Comparison of ENCODE assay signal across 17 mouse cellular contexts in genomic region chr16:28127006-28127405, GRCm38 (mm10).
A peak's percentile ranks its signal among the peaks of the same experiment; 100 is the strongest.
DNase-seq lines count a peak whose midpoint lies in the region; ATAC-seq and TF ChIP-seq lines count a peak whose summit lies in the region.
"Had no signal": no experiment of that assay in that cellular context is flagged by ENCODE, and none has a peak within 500 bp of the region (broad histone marks: within the 10 kb centered on the region; RNA-seq: fewer than 3 reads in every experiment).

No protein-coding gene starts in this region.

- no peaks in the 10 kb centered on the region for H3K9me3 ChIP-seq in hindbrain, postnatal 0 days (ENCODE audit: low read length)
- no peaks in the 10 kb centered on the region for H3K9me3 ChIP-seq in hindbrain, embryonic 16.5 days (ENCODE audit: control insufficient read depth, low read length)
- H3K9me3 ChIP-seq in midbrain, postnatal 0 days (ENCODE audit: low read length): no peaks in the 10 kb centered on the region
- H3K9me3 ChIP-seq in midbrain, embryonic 16.5 days (replicated peaks; ENCODE audit: control insufficient read depth, low read length, poor library complexity, severe bottlenecking): no peaks in the 10 kb centered on the region
- H3K9me3 ChIP-seq: embryonic facial prominence, embryonic 10.5 days; embryonic facial prominence, embryonic 12.5 days; forebrain, embryonic 13.5 days; forebrain, embryonic 15.5 days had no signal

- no peaks in the 10 kb centered on the region for H3K27me3 ChIP-seq in hindbrain, postnatal 0 days (ENCODE audit: insufficient read depth, low read length)
- H3K27me3 ChIP-seq in hindbrain, embryonic 16.5 days (replicated peaks; ENCODE audit: control insufficient read depth, insufficient read depth, low read length): no peaks in the 10 kb centered on the region
- H3K27me3 ChIP-seq in midbrain, postnatal 0 days (ENCODE audit: insufficient read depth, low read length): no peaks in the 10 kb centered on the region
- no peaks in the 10 kb centered on the region for H3K27me3 ChIP-seq in midbrain, embryonic 16.5 days (ENCODE audit: control insufficient read depth, insufficient read depth, low read depth, low read length)
- H3K27me3 ChIP-seq: embryonic facial prominence, embryonic 12.5 days; forebrain, embryonic 13.5 days; forebrain, embryonic 15.5 days had no signal

- no peak for ATAC-seq in hindbrain, postnatal 0 days
- no peak for ATAC-seq in hindbrain, embryonic 16.5 days
- ATAC-seq in midbrain, postnatal 0 days (ENCODE audit: low FRiP score): no peak
- ATAC-seq in midbrain, embryonic 16.5 days: no peak
- ATAC-seq: forebrain, embryonic 13.5 days; forebrain, embryonic 15.5 days; forebrain, postnatal 0 days had no signal

- H3K9ac ChIP-seq in hindbrain, postnatal 0 days (replicated peaks; ENCODE audit: low read length): no peak overlapping the region
- H3K9ac ChIP-seq in hindbrain, embryonic 16.5 days (ENCODE audit: low read depth, low read length): no peak overlapping the region
- no peak overlapping the region for H3K9ac ChIP-seq in midbrain, postnatal 0 days (replicated peaks; ENCODE audit: low read length, poor library complexity, severe bottlenecking)
- H3K9ac ChIP-seq in midbrain, embryonic 16.5 days (ENCODE audit: low read depth, low read length): no peak overlapping the region
- H3K9ac ChIP-seq: embryonic facial prominence, embryonic 12.5 days; forebrain, embryonic 13.5 days; forebrain, embryonic 15.5 days; forebrain, postnatal 0 days had no signal

- no peak overlapping the region for H3K27ac ChIP-seq in hindbrain, postnatal 0 days
- H3K27ac ChIP-seq in hindbrain, embryonic 16.5 days (ENCODE audit: low read depth, low read length): no peak overlapping the region
- no peak overlapping the region for H3K27ac ChIP-seq in midbrain, postnatal 0 days (ENCODE audit: low read depth, low read length)
- no peak overlapping the region for H3K27ac ChIP-seq in midbrain, embryonic 16.5 days (ENCODE audit: low read length)
- H3K27ac ChIP-seq: embryonic facial prominence, embryonic 10.5 days; embryonic facial prominence, embryonic 12.5 days; forebrain, embryonic 13.5 days; forebrain, embryonic 15.5 days had no signal

- no peaks in the 10 kb centered on the region for H3K36me3 ChIP-seq in hindbrain, postnatal 0 days (ENCODE audit: insufficient read depth, low read length)
- H3K36me3 ChIP-seq in hindbrain, embryonic 16.5 days (ENCODE audit: control insufficient read depth, insufficient read depth, low read length): no peaks in the 10 kb centered on the region
- H3K36me3 ChIP-seq in midbrain, postnatal 0 days (ENCODE audit: insufficient read depth, low read length): no peaks in the 10 kb centered on the region
- no peaks in the 10 kb centered on the region for H3K36me3 ChIP-seq in midbrain, embryonic 16.5 days (ENCODE audit: control insufficient read depth, insufficient read depth, low read length)
- H3K36me3 ChIP-seq: embryonic facial prominence, embryonic 10.5 days; embryonic facial prominence, embryonic 12.5 days; forebrain, embryonic 15.5 days had no signal

- TF ChIP-seq CTCF in hindbrain, postnatal 0 days (IDR thresholded peaks at IDR 0.05; ENCODE audit: low read depth): no peak
- no peak for TF ChIP-seq CTCF in midbrain, postnatal 0 days (IDR thresholded peaks at IDR 0.05)

- WGBS in hindbrain, postnatal 0 days: 49% methylated on average over 2 of the region's 2 CpGs
- WGBS in hindbrain, embryonic 16.5 days: 65% methylated on average over 2 of the region's 2 CpGs
- WGBS in midbrain, postnatal 0 days: 73% methylated on average over 2 of the region's 2 CpGs
- 84% methylated on average over 2 of the region's 2 CpGs for WGBS in midbrain, embryonic 16.5 days

- peak; percentile 83 to 84 for DNase-seq in cerebellum, postnatal 14 days
- no peak for DNase-seq in cerebellum, adult 9-10 months
- peak; percentile 31 for DNase-seq in hindbrain, postnatal 0 days (ENCODE audit: low spot score)
- DNase-seq in midbrain, postnatal 0 days (ENCODE audit: low spot score): peak; percentile 19
- DNase-seq in frontal cortex, postnatal 14 days (ENCODE audit: low spot score in 2 of 2): no peak
- DNase-seq: adrenal gland, adult 2 months; adrenal gland, postnatal 10 days; adrenal gland, postnatal 25 days; cerebellum, adult 18-20 months; cerebellum, adult 9-11 months; forebrain, postnatal 0 days had no signal

- H3K4me2 ChIP-seq in hindbrain, postnatal 0 days (ENCODE audit: low read depth, low read length): no peak overlapping the region
- H3K4me2 ChIP-seq in hindbrain, embryonic 16.5 days (ENCODE audit: low read length): no peak overlapping the region
- H3K4me2 ChIP-seq in midbrain, postnatal 0 days (ENCODE audit: low read depth, low read length, poor library complexity, severe bottlenecking): no peak overlapping the region
- no peak overlapping the region for H3K4me2 ChIP-seq in midbrain, embryonic 16.5 days (ENCODE audit: low read length)
- H3K4me2 ChIP-seq: embryonic facial prominence, embryonic 12.5 days; forebrain, embryonic 13.5 days; forebrain, embryonic 15.5 days had no signal

- no peaks in the 10 kb centered on the region for H3K4me1 ChIP-seq in hindbrain, postnatal 0 days (ENCODE audit: insufficient read depth, low read length)
- H3K4me1 ChIP-seq in hindbrain, embryonic 16.5 days (ENCODE audit: control insufficient read depth, insufficient read depth, low read depth, low read length): no peaks in the 10 kb centered on the region
- H3K4me1 ChIP-seq in midbrain, postnatal 0 days (ENCODE audit: insufficient read depth, low read length): no peaks in the 10 kb centered on the region
- no peaks in the 10 kb centered on the region for H3K4me1 ChIP-seq in midbrain, embryonic 16.5 days (ENCODE audit: control insufficient read depth, insufficient read depth, low read length)
- H3K4me1 ChIP-seq: embryonic facial prominence, embryonic 10.5 days; embryonic facial prominence, embryonic 12.5 days; forebrain, embryonic 13.5 days; forebrain, embryonic 15.5 days had no signal

- H3K4me3 ChIP-seq in hindbrain, postnatal 0 days (ENCODE audit: low read length): no peak overlapping the region
- no peak overlapping the region for H3K4me3 ChIP-seq in hindbrain, embryonic 16.5 days (ENCODE audit: low read length)
- no peak overlapping the region for H3K4me3 ChIP-seq in midbrain, postnatal 0 days (ENCODE audit: low read depth, low read length)
- no peak overlapping the region for H3K4me3 ChIP-seq in midbrain, embryonic 16.5 days (ENCODE audit: low read depth, low read length)
- H3K4me3 ChIP-seq: embryonic facial prominence, embryonic 10.5 days; embryonic facial prominence, embryonic 12.5 days; forebrain, embryonic 13.5 days; forebrain, embryonic 15.5 days had no signal

Comparison
In these comparisons a context has a peak if more than half of its experiments do, and no peak if none do; other contexts are left out.
1. DNase-seq: peak in cerebellum, postnatal 14 days (2 of 2), hindbrain, postnatal 0 days (single experiment) and midbrain, postnatal 0 days (single experiment); none in cerebellum, adult 9-10 months (single experiment) and frontal cortex, postnatal 14 days (0 of 2).